Mouse (Mus musculus) ES-Bruce4 (cell line): Measurements from ENCODE around the gene Sgip1. TPM values are rescaled to one million over a fixed set of nuclear protein-coding genes. Genes with fewer than 3 reads are reported as not detected.

Experiments
- H3K27ac ChIP-seq: 2 replicates; pipeline ENCODE4 v1.5.1; 2012; ENCODE audit warnings: low read length, inconsistent platforms; ENCODE audit not compliant: insufficient read depth
- H3K27me3 ChIP-seq: 2 replicates; pipeline ENCODE4 v1.6.1; 2012; ENCODE audit warnings: mild to moderate bottlenecking, low read length, inconsistent platforms; ENCODE audit not compliant: control insufficient read depth, poor library complexity, insufficient read depth, severe bottlenecking
- H3K36me3 ChIP-seq: 2 replicates; pipeline ENCODE4 v1.6.1; 2012; ENCODE audit warnings: inconsistent platforms, mild to moderate bottlenecking, low read length, moderate library complexity; ENCODE audit not compliant: control insufficient read depth, poor library complexity, insufficient read depth, severe bottlenecking
- H3K4me1 ChIP-seq: one replicate; pipeline ENCODE4 v1.8.1; 2011; ENCODE audit warnings: low read length; ENCODE audit not compliant: control insufficient read depth, insufficient read depth
- H3K4me3 ChIP-seq: 2 replicates; pipeline ENCODE4 v1.5.1; 2011; ENCODE audit warnings: low read depth, mild to moderate bottlenecking, low read length
- H3K9ac ChIP-seq: 2 replicates; pipeline ENCODE4 v1.6.1; 2012; ENCODE audit warnings: low read depth, mild to moderate bottlenecking, inconsistent platforms; ENCODE audit not compliant: poor library complexity, severe bottlenecking
- H3K9me3 ChIP-seq: replicated peaks from 2 replicates; pipeline ENCODE4 v1.6.1; 2012; ENCODE audit warnings: mild to moderate bottlenecking, low read length, inconsistent platforms; ENCODE audit not compliant: control insufficient read depth, poor library complexity, insufficient read depth, severe bottlenecking
- CTCF ChIP-seq: IDR thresholded peaks from one replicate; pipeline ENCODE4 v1.8.1; 2011; ENCODE audit warnings: low read depth, low read length
- EP300 ChIP-seq: IDR thresholded peaks from 2 replicates; pipeline ENCODE4 v1.6.1; 2011; ENCODE audit warnings: low read depth, low read length; ENCODE audit not compliant: insufficient read depth
- POLR2A ChIP-seq: IDR thresholded peaks from one replicate; pipeline ENCODE4 v1.8.1; 2011; ENCODE audit warnings: low read length; ENCODE audit not compliant: insufficient read depth
- polyA plus RNA-seq: library from polyadenylated mRNA; stranded (reverse); fragments of >200 nt; gene quantifications from 2 replicates; pipeline ENCODE4 v1.2.4, GENCODE M21; 2011; ENCODE audit warnings: low read depth; ENCODE audit not compliant: missing spikeins, insufficient read depth, insufficient read length

Gene Sgip1
- polyA plus RNA-seq, 1 experiment, result 2.9 TPM

- H3K9me3 ChIP-seq, result no peaks in the 10 kb centered on the region
- H3K9ac ChIP-seq, result no peak overlapping the region
- H3K4me3 ChIP-seq, result no peak overlapping the region
- H3K4me1 ChIP-seq, result no peaks in the 10 kb centered on the region
- H3K27me3 ChIP-seq, result no peaks in the 10 kb centered on the region
- H3K36me3 ChIP-seq, result no peaks in the 10 kb centered on the region
- TF ChIP-seq EP300, result no peak
- no peak for TF ChIP-seq POLR2A
- TF ChIP-seq CTCF, result no peak
- H3K27ac ChIP-seq, result no peak overlapping the region
Observed at GRCm38 (mm10) chr4:102886902-102887301, 145.8 kb downstream of the Sgip1 start.

- no peaks in the 10 kb centered on the region for H3K36me3 ChIP-seq
- no peaks in the 10 kb centered on the region for H3K9me3 ChIP-seq
- H3K27me3 ChIP-seq, result no peaks in the 10 kb centered on the region
- no peak overlapping the region for H3K4me3 ChIP-seq
- no peaks in the 10 kb centered on the region for H3K4me1 ChIP-seq
- H3K27ac ChIP-seq, result no peak overlapping the region
- TF ChIP-seq CTCF (no peak), EP300 (no peak), POLR2A (no peak)
- H3K9ac ChIP-seq, result no peak overlapping the region
Observed at GRCm38 (mm10) chr4:102887770-102888689, 146.9 kb downstream of the Sgip1 start.

GRCm38 (mm10) chr4:102895866-102896265 lies 154.8 kb downstream of the Sgip1 start:
- Histone ChIP-seq H3K27ac (no peak overlapping the region), H3K9me3 (peaks cover 20% of the 10 kb centered on the region), H3K9ac (no peak overlapping the region), H3K4me3 (no peak overlapping the region), H3K27me3 (no peaks in the 10 kb centered on the region), H3K4me1 (no peaks in the 10 kb centered on the region), H3K36me3 (no peaks in the 10 kb centered on the region)
- TF ChIP-seq EP300 (no peak), POLR2A (no peak), CTCF (no peak)

GRCm38 (mm10) chr4:102898987-102899386 lies 157.9 kb downstream of the Sgip1 start:
- Histone ChIP-seq H3K9ac (no peak overlapping the region), H3K36me3 (no peaks in the 10 kb centered on the region), H3K9me3 (peaks cover 20% of the 10 kb centered on the region), H3K4me3 (no peak overlapping the region), H3K27ac (no peak overlapping the region), H3K27me3 (no peaks in the 10 kb centered on the region), H3K4me1 (no peaks in the 10 kb centered on the region)
- no peak for TF ChIP-seq POLR2A
- no peak for TF ChIP-seq EP300
- TF ChIP-seq CTCF, result no peak

- no peaks in the 10 kb centered on the region for H3K4me1 ChIP-seq
- no peak overlapping the region for H3K27ac ChIP-seq
- no peaks in the 10 kb centered on the region for H3K27me3 ChIP-seq
- peaks cover 19% of the 10 kb centered on the region for H3K9me3 ChIP-seq
- no peak for TF ChIP-seq CTCF
- no peak for TF ChIP-seq EP300
- TF ChIP-seq POLR2A, result no peak
- H3K36me3 ChIP-seq, result no peaks in the 10 kb centered on the region
- no peak overlapping the region for H3K9ac ChIP-seq
- H3K4me3 ChIP-seq, result no peak overlapping the region
Observed at GRCm38 (mm10) chr4:102899683-102900082, 158.6 kb downstream of the Sgip1 start.

GRCm38 (mm10) chr4:102900166-102900565 lies 159.1 kb downstream of the Sgip1 start:
- TF ChIP-seq POLR2A, result no peak
- TF ChIP-seq EP300, result no peak
- TF ChIP-seq CTCF, result no peak
- no peaks in the 10 kb centered on the region for H3K27me3 ChIP-seq
- H3K9ac ChIP-seq, result no peak overlapping the region
- H3K9me3 ChIP-seq, result peaks cover 17% of the 10 kb centered on the region
- H3K4me1 ChIP-seq, result no peaks in the 10 kb centered on the region
- no peaks in the 10 kb centered on the region for H3K36me3 ChIP-seq
- H3K27ac ChIP-seq, result no peak overlapping the region
- H3K4me3 ChIP-seq, result no peak overlapping the region
